Mouse (Mus musculus) kidney, postnatal 0 days (tissue): Measurements from ENCODE around the gene Gpc6. TPM values are rescaled to one million over a fixed set of nuclear protein-coding genes. Genes with fewer than 3 reads are reported as not detected.

Experiments
- ATAC-seq: fragments of 200-750 bp; cut with Nextera tagmentation; replicated peaks from 2 replicates; pipeline ENCODE4 v1.8.0; 2017; ENCODE audit warnings: low read depth, moderate number of reproducible peaks, moderate TSS enrichment, moderate library complexity; ENCODE audit not compliant: low FRiP score
- DNase-seq: peaks from one replicate; pipeline ENCODE4 v3.0.0-alpha.2; 2016; ENCODE audit warnings: low spot score
- H3K27ac ChIP-seq: fragments of 300-500 bp; sonication (generic); 2 replicates; pipeline ENCODE4 v1.5.1; 2014; ENCODE audit warnings: mild to moderate bottlenecking
- H3K27me3 ChIP-seq: fragments of 300-500 bp; sonication (generic); 2 replicates; pipeline ENCODE4 v1.6.1; 2014; ENCODE audit warnings: low read length, mixed read lengths; ENCODE audit not compliant: insufficient read depth
- H3K36me3 ChIP-seq: fragments of 300-500 bp; sonication (generic); 2 replicates; pipeline ENCODE4 v1.6.1; 2014; ENCODE audit warnings: low read length, mixed read lengths; ENCODE audit not compliant: insufficient read depth
- H3K4me1 ChIP-seq: fragments of 300-500 bp; sonication (generic); replicated peaks from 2 replicates; pipeline ENCODE4 v1.6.1; 2014; ENCODE audit warnings: antibody characterized with exemption, low read length, mixed read lengths; ENCODE audit not compliant: insufficient read depth
- H3K4me2 ChIP-seq: fragments of 300-500 bp; sonication (generic); 2 replicates; pipeline ENCODE4 v1.6.1; 2014; ENCODE audit warnings: mild to moderate bottlenecking, low read length, moderate library complexity, mixed read lengths
- H3K4me3 ChIP-seq: fragments of 300-500 bp; sonication (generic); replicated peaks from 2 replicates; pipeline ENCODE4 v1.5.1; 2014; ENCODE audit warnings: low read depth, low read length
- H3K9ac ChIP-seq: fragments of 300-500 bp; sonication (generic); 2 replicates; pipeline ENCODE4 v1.6.1; 2014; ENCODE audit warnings: low read depth, low read length
- H3K9me3 ChIP-seq: fragments of 300-500 bp; sonication (generic); replicated peaks from 2 replicates; pipeline ENCODE4 v1.6.1; 2016; ENCODE audit warnings: low read length, inconsistent platforms, mixed read lengths
- CTCF ChIP-seq: IDR thresholded peaks from 2 replicates; pipeline ENCODE4 v1.5.1; 2016; ENCODE audit warnings: antibody characterized with exemption, low read depth, mild to moderate bottlenecking, moderate library complexity
- WGBS: fragments of 180-500 bp; shearing (Covaris S2); extraction: QIAGEN DNeasy Blood & Tissue Kit; methylation state at CpG from one replicate; pipeline ENCODE4 v1.1.7; 2014; 5-methylcytosine and 5-hydroxymethylcytosine counted together
- polyA plus RNA-seq: library from polyadenylated mRNA; unstranded; fragments of >200 nt; fragmentation: Nextera tagmentation; extraction: Ambion mirVana; gene quantifications from 2 replicates; pipeline ENCODE4 v1.2.1, GENCODE M21; 2015

The Gpc6 gene
- 46.3 and 46.4 TPM in 2 replicates for polyA plus RNA-seq

GRCm38 (mm10) chr14:116924876-116925601, at the start of gene Gpc6:
Gene Gpc6 (plus strand): TSS chr14:116925315.
- Histone ChIP-seq H3K27ac (peak within 1 kb of the TSS; percentile 93), H3K36me3 (no peaks in the 10 kb centered on the region), H3K4me1 (no peaks in the 10 kb centered on the region), H3K9me3 (no peaks in the 10 kb centered on the region), H3K27me3 (no peaks in the 10 kb centered on the region), H3K4me3 (peak within 1 kb of the TSS; percentile 81), H3K4me2 (peak within 1 kb of the TSS; percentile 93), H3K9ac (peak within 1 kb of the TSS; percentile 84)
- WGBS, result under 1% methylated on average over 38 of the region's 38 CpGs
- DNase-seq (peak; percentile 97), ATAC-seq (peak; percentile 52)
- TF ChIP-seq CTCF, result no peak

DNA sequence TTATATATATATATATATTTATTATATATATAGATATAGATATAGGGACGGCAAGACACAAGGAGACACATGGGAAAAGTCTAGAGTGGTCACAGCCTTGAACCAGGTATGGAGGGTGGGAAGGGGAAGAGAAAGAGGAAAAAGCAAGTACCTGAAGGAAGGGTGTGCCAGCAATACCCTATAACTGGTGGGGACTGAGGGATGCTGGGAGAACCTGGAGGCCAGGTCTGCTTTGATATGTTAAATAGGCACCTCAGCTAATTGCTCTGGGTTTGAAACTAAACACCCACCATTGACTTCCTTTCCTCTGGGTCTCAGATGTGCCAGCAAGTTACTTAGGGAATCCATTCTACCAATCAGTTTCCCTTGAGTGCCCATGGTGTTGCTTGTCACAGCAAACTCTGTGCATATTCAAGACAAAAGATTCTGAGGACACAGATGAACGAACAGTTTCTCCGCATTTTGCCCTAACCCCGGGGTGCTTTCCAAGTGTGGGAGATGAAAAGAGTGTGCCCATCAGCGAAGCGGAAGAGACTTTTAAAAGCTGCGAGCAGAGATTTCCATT, 42.6 kb upstream of the Gpc6 start:
- Histone ChIP-seq H3K36me3 (no peaks in the 10 kb centered on the region), H3K9ac (no peak overlapping the region), H3K27me3 (no peaks in the 10 kb centered on the region), H3K9me3 (no peaks in the 10 kb centered on the region), H3K4me1 (no peaks in the 10 kb centered on the region), H3K4me3 (no peak overlapping the region), H3K4me2 (peak overlapping the region; percentile 39; the same call in 1 of the 2 replicates), H3K27ac (no peak overlapping the region)
- ATAC-seq, result 0 out of 2 replicates have a peak, but pooled peaks have one; percentile 40
- DNase-seq, result peak; percentile 11
- WGBS, result 46% methylated on average over 7 of the region's 7 CpGs
- no peak for TF ChIP-seq CTCF

GRCm38 (mm10) chr14:116894316-116894715, 30.8 kb upstream of the Gpc6 start:
- H3K4me1 ChIP-seq, result no peaks in the 10 kb centered on the region
- no peak overlapping the region for H3K9ac ChIP-seq
- TF ChIP-seq CTCF, result no peak
- WGBS, result 24% methylated on average over 3 of the region's 3 CpGs
- ATAC-seq (no peak), DNase-seq (no peak)
- H3K4me3 ChIP-seq, result no peak overlapping the region
- no peak overlapping the region for H3K27ac ChIP-seq
- no peaks in the 10 kb centered on the region for H3K9me3 ChIP-seq
- no peaks in the 10 kb centered on the region for H3K27me3 ChIP-seq
- no peaks in the 10 kb centered on the region for H3K36me3 ChIP-seq
- H3K4me2 ChIP-seq, result no peak overlapping the region

- Histone ChIP-seq H3K27me3 (no peaks in the 10 kb centered on the region), H3K4me1 (no peaks in the 10 kb centered on the region), H3K27ac (no peak overlapping the region), H3K9me3 (no peaks in the 10 kb centered on the region), H3K36me3 (no peaks in the 10 kb centered on the region), H3K4me3 (no peak overlapping the region), H3K4me2 (no peak overlapping the region), H3K9ac (no peak overlapping the region)
- WGBS, result 41% methylated on average over 1 of the region's 1 CpGs
- no peak for TF ChIP-seq CTCF
- no peak for DNase-seq
- no peak for ATAC-seq
Observed at GRCm38 (mm10) chr14:116897971-116898370, 27.1 kb upstream of the Gpc6 start.

DNA sequence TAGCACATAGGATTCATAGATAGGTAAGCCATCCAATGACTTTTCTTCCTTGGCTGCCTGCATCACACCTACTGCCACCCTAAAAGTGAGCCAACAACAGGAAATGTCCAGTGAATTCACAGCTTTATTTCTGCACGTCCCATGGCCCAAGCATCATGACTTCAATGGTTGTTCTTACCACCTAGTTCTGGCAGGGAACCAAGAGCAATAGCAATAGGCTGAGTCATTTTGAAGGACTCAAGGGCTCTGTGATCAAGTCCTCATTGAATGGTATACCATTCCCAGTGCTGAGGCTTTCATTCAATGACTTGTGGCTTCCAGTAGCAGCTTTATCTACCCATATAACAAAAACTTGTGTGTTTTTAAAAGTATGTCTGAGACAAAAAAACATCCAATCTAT, 13.3 kb upstream of the Gpc6 start:
- H3K9me3 ChIP-seq, result no peaks in the 10 kb centered on the region
- ATAC-seq, result no peak
- no peak overlapping the region for H3K27ac ChIP-seq
- no peak overlapping the region for H3K9ac ChIP-seq
- H3K4me1 ChIP-seq, result no peaks in the 10 kb centered on the region
- H3K27me3 ChIP-seq, result no peaks in the 10 kb centered on the region
- DNase-seq, result no peak
- H3K36me3 ChIP-seq, result no peaks in the 10 kb centered on the region
- H3K4me3 ChIP-seq, result no peak overlapping the region
- WGBS, result 56% methylated on average over 1 of the region's 1 CpGs
- no peak for TF ChIP-seq CTCF
- no peak overlapping the region for H3K4me2 ChIP-seq

- 60% methylated on average over 6 of the region's 6 CpGs for WGBS
- TF ChIP-seq CTCF, result no peak
Observed at GRCm38 (mm10) chr14:116916874-116917273, 8.2 kb upstream of the Gpc6 start.

More at GRCm38 (mm10) chr14:116916874-116917273, 8.2 kb upstream of the Gpc6 start:
- Histone ChIP-seq H3K9me3 (no peaks in the 10 kb centered on the region), H3K4me1 (no peaks in the 10 kb centered on the region), H3K27ac (no peak overlapping the region), H3K4me2 (no peak overlapping the region), H3K4me3 (no peak overlapping the region), H3K9ac (no peak overlapping the region), H3K36me3 (no peaks in the 10 kb centered on the region), H3K27me3 (no peaks in the 10 kb centered on the region)
- ATAC-seq (no peak), DNase-seq (no peak)
